Mouse (Mus musculus) bone marrow, adult 2 months (tissue): ENCODE results near the gene Tmem274. TPM values are rescaled to one million over a fixed set of nuclear protein-coding genes. Genes with fewer than 3 reads are reported as not detected.
"Not testable (repeated sequence)": the region's sequence is repeated elsewhere in the genome, so short reads cannot be mapped to it uniquely, and the experiment has no call there.

Experiments used
- H3K27ac ChIP-seq: fragments of 200-500 bp; 2 replicates; pipeline ENCODE4 v1.5.1; 2012; ENCODE audit warnings: low read depth, mild to moderate bottlenecking, control low read depth, inconsistent platforms, low read length; ENCODE audit not compliant: control insufficient read depth, poor library complexity, insufficient read depth
- H3K4me1 ChIP-seq: fragments of 200-500 bp; 2 replicates; pipeline ENCODE4 v1.6.1; 2011; ENCODE audit warnings: low read length; ENCODE audit not compliant: control insufficient read depth, insufficient read depth
- H3K4me3 ChIP-seq: fragments of 200-500 bp; replicated peaks from 2 replicates; pipeline ENCODE3; 2011; ENCODE audit warnings: mild to moderate bottlenecking, low read depth, low read length, control low read depth; ENCODE audit not compliant: control insufficient read depth
- CTCF ChIP-seq: fragments of 200-500 bp; IDR thresholded peaks from 2 replicates; pipeline ENCODE4 v1.5.1; 2011; ENCODE audit warnings: low read length, control low read depth; ENCODE audit not compliant: control insufficient read depth, insufficient read depth
- POLR2A ChIP-seq: fragments of 200-500 bp; IDR thresholded peaks from 2 replicates; pipeline ENCODE4 v1.6.1; 2011; ENCODE audit warnings: low read depth, mild to moderate bottlenecking, control low read depth, low read length, borderline replicate concordance; ENCODE audit not compliant: control insufficient read depth
- WGBS: fragments of 180-500 bp; shearing (Covaris S2); methylation state at CpG from one replicate; pipeline ENCODE4 v1.1.7; 2018; 5-methylcytosine and 5-hydroxymethylcytosine counted together
- polyA plus RNA-seq: library from polyadenylated mRNA; stranded (reverse); fragments of >200 nt; gene quantifications from 2 replicates; pipeline ENCODE4 v1.2.4, GENCODE M21; 2011; ENCODE audit warnings: low replicate concordance; ENCODE audit not compliant: missing spikeins, insufficient read depth, insufficient read length

The Tmem274 gene
- polyA plus RNA-seq, 1 experiment = not detected

DNA sequence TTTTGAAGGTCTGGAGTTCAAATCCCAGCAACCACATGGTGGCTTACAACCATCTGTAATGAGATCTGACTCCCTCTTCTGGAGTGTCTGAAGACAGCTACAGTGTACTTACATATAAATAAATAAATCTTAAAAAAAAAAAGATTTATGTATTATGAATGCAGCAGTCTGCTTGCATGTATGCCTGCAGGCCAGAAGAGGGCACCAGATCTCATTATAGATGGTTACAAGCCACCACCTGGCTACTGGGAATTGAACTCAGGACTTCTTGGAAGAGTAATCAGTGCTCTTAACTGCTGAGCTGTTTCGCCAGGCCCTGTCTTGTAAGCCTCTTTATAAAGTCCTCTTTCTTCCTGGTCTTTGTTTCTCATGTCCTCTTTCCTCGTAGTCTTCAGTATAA is 16.7 kb upstream of the Tmem274 start:
- H3K4me1 ChIP-seq, H3K4me3 ChIP-seq, H3K27ac ChIP-seq: not testable (repeated sequence)
- 90% methylated on average over 2 of the region's 2 CpGs for WGBS
- 0 out of 2 replicates have a peak, but pooled peaks have one; percentile 6 for TF ChIP-seq CTCF

DNA sequence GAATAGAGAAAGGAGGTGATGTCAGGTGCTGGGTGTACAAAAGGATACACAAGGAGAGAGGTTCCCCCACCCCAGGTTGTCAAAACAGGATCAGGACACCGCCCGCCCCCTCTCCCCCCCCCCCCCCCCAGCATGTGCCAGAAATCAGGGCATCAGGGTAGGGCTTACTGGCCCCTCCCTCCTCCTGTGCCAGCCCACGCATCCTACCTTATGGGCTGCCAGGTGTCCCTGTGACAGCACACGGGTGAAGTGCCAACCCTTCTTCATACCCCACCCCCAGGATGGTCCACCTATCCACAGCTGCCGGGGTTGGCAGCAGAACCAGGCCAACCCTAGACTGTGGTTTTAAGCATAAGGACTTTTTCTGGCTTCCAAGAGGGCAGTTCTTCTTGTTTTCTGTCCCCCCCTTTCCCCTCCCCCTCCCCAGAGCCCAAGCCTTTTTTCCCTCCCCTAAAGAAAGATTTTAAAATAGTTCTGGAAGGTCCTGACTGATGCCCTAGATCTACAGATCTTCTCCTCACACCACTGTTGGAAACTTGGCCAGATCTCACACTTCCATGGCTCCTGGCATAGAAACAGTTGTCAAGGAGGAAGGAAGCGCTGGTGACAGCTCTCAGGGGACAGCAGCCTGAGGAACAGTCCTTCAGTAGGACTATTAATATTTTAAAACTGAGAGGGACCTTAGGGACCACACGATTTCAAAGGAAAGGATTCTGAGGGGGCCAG is 15.4 kb upstream of the Tmem274 start:
- TF ChIP-seq POLR2A (no peak), CTCF (no peak)
- 18% methylated on average over 7 of the region's 7 CpGs for WGBS
- no peaks in the 10 kb centered on the region; the same call in 1 of the 2 replicates for H3K4me1 ChIP-seq
- H3K4me3 ChIP-seq = no peak overlapping the region
- H3K27ac ChIP-seq = no peak overlapping the region

DNA sequence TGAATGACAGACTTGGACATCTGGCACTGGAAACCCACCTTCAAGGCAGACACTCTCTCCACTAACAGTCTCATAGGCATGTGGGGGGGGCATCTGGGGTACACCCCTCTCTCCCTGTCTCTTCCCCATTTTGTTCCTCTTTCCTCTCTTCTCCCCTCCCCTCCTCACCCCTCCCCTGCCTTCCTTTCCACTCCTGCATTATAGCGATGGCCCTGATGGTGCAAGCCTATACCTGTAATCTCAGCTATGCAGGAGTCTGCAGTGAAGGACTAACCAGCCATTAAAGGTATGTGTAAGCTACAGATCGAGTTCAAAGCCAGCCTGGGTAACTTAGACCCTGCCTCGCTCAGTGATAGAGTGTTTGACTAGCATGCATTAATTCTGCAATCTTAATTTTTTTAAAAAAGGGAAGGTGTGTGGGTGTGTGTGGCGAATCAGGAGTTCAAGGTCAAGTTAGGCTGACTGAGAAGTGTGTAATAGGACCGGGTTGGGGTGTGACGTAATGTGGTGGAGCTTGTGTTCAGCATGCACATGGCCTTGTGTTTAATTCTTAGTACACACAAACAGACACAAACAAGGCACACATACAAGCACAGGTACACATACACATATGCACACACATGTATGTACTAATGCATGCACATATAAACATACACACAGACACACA is 14.7 kb upstream of the Tmem274 start:
- H3K4me1 ChIP-seq = no peaks in the 10 kb centered on the region; the same call in 1 of the 2 replicates
- WGBS = 17% methylated on average over 6 of the region's 6 CpGs
- no peak for TF ChIP-seq CTCF
- TF ChIP-seq POLR2A = no peak
- no peak overlapping the region for H3K4me3 ChIP-seq
- H3K27ac ChIP-seq = no peak overlapping the region

DNA sequence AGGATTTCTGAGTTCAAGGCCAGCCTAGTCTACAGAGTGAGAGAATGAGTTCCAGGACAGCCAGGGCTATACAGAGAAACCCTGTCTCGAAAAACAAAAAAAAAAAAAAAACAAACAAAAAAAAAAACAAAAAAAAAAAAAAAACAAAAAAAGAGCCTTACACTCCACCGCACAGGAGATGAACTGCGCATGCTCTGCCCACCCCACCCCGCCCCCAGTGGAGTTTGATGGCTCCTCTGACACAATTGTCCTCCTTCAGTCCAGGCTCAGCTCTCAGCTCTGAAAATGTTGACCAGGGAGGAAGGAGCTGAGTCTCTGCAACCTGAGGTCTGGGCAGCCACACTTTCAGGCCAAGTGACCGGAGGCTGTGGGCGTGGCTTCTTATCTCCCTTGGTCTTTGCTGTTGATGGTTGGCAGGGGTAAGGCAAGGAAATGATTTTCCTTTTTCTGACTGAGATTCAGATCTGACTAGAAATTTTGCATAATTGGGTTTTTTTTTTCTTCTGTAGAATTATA is 13.7 kb upstream of the Tmem274 start:
- H3K4me1 ChIP-seq = no peaks in the 10 kb centered on the region; the same call in 1 of the 2 replicates
- 59% methylated on average over 6 of the region's 6 CpGs for WGBS
- no peak overlapping the region for H3K27ac ChIP-seq
- TF ChIP-seq CTCF (no peak), POLR2A (no peak)
- H3K4me3 ChIP-seq = no peak overlapping the region

DNA sequence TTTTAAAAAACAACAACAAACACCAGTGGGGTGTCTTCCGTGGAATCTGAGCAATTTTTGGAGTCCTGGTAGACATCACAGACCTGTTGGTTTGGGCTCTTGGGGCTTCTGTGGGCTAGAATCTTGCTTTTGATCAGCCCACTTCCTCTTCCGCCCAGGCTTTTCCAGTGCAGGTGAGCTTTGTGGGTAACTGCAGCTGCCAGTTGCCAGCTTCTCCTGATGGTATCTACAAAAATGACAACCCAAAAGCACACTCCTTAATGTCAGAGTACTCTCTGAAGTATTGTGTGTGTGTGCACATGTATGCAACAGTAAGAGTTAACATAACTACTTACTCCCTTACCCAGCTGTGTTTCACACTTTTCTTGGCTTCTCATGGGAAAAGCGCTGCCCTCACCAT is 7.6 kb upstream of the Tmem274 start:
- Histone ChIP-seq H3K27ac (no peak overlapping the region), H3K4me1 (no peaks in the 10 kb centered on the region; the same call in 1 of the 2 replicates), H3K4me3 (no peak overlapping the region)
- TF ChIP-seq POLR2A = no peak
- no peak for TF ChIP-seq CTCF
- 54% methylated on average over 3 of the region's 3 CpGs for WGBS

DNA sequence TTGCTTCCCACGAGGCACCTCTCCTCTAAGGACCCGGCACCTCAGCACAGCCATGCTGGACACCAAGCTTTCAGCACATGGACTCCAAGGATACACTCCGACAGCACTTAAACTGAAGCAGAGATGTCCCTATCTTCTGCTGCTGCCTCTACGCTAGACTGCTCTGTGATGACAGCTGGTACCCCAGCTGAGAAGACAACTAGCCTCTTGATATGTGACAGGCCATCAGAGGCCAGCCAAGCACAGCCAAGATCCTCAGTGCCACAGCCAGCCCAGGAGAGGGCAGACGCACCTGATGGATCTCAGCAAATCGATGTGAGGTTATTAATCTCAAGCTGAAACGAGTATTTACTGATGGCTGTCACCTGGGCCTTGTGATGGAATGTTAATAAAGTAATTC is 2.1 kb upstream of the Tmem274 start:
- TF ChIP-seq CTCF (no peak), POLR2A (no peak)
- WGBS = 85% methylated on average over 7 of the region's 7 CpGs

DNA sequence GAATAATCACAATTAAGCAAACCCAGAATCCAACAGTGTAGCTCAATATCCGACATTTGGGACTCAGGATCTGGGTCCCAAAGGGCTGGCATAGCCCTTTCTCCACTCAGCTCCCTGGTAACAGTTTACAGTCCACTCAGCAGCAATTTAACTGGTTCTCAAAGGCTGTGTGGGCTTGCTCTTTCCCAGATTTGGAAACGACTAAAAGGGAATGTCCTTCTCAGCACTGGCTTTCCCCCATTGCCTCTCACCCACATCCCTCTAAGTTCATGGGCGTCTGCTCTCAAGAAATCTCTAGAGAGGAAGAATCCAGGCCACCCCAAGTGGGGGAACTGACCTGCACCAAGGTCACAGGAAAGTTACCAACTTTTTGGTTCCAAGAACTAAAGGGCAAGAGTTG is 7.4 kb downstream of the Tmem274 start:
- 43% methylated on average over 3 of the region's 3 CpGs for WGBS
- Histone ChIP-seq H3K4me1 (no peaks in the 10 kb centered on the region), H3K27ac (no peak overlapping the region; the same call in 1 of the 2 replicates), H3K4me3 (peak overlapping the region; percentile 80)
- TF ChIP-seq CTCF (no peak), POLR2A (no peak)

More for the DNA sequence above, 2.1 kb upstream of the Tmem274 start:
- Histone ChIP-seq H3K4me3 (no peak overlapping the region), H3K4me1 (no peaks in the 10 kb centered on the region), H3K27ac (no peak overlapping the region)

DNA sequence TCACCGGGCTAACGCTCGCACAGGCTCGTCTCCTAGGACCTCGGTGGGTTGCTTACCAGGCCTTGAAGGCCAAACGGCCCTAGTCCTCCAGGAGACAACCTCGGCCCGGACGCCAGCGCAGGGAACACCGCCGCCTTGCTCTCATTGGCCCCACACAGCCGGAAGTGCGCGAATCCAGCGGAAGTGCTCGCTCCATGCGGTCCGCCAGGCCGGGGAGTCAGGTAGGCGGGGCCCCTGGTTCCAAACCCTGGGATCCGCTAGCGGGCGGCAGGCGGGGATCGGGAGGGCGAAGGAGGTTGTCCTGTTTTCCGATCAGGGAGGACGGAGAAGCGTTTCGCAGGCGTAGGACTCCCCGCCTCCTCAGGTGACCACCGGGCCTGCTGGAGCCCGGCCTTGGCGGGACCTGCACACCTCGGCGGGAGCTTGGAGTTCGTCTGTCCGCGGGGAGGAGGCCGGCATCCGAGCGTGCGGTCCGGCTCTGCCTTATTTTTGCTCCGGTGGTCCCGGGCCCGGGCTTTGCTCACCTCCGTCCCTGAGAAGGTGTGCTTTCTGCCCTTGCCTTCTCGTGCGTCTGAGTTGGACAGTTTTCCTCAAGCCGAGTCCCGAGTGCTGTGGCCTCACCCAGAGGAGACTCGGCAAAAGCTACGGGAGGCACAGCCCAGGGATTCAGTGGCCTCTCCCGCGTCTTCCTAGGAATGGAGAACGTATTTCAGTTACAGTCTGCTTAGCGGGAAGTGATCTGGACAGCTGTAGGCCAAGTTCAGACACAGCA is 8.1 kb downstream of the Tmem274 start, which contains the start of the genes Nmnat1 and Lzic:
TSS of gene Nmnat1 (minus strand) at position 150 of the 772 bp plus-strand sequence.
TSS of gene Lzic (plus strand) at position 177 of the 772 bp plus-strand sequence.
- TF ChIP-seq CTCF (no peak), POLR2A (peak; percentile 69; the same call in 1 of the 2 replicates)
- WGBS = under 1% methylated on average over 58 of the region's 60 CpGs
- no peaks in the 10 kb centered on the region for H3K4me1 ChIP-seq
- H3K4me3 ChIP-seq = peak within 1 kb of the TSS; percentile 80
- peak within 1 kb of the TSS; percentile 16 for H3K27ac ChIP-seq
